Mouse (Mus musculus): ENCODE results near the gene Prc1. TPM values are rescaled to one million over a fixed set of nuclear protein-coding genes. Genes with fewer than 3 reads are reported as not detected.

Gene Prc1
- total and polyA plus RNA-seq, 3 experiments, result 14.6 to 229 (median 161) TPM

DNA sequence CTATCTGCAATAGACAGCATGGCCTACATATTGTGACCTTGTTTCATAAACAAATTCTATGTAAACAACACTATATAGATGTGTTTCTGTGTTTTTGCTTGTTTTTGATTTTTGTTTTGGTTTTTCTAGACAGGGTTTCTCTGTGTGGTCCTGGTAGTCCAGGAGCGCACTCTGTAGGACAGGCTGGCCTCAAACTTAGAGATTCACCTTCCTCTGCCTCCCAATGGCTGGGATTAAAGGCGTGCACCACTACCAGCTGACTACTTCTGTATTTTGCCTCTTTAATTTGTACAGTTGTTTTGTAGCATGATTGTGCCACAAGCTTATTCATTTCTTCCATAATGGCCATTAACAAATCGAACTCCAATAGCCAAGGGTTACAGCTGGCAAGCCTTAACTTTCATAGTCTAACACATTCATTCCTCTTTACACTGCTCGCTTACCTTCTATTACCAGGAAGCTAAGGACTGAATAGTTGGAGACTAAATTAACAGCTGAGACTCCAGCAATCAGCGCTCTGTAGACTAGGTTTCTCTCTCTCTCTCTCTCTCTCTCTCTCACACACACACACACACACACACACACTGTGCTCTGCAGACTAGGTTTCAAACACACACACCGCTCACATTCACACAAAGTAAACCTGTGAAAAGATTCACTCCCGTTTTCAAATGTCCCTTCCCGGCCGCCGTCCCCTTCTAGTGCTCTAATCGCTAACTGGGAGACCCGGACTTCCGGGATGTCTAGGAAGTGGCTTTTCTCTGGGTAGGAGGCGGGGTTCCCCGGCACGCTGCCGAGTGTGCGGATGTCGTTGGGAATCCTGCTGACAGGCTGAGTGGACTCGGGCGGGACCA lies 25.1 kb upstream of the Prc1 start, which contains the start of gene Vps33b:
Gene Vps33b (plus strand): TSS at position 753 of the 854 bp plus-strand sequence.
- DNase-seq (ENCODE audit: low spot score) (peak; percentile 90), ATAC-seq (ENCODE audit: extremely low read depth, insufficient number of reproducible peaks, low FRiP score, poor library complexity, severe bottlenecking) (peak; percentile 70; the same call in 1 of the 2 replicates)
- Histone ChIP-seq H3K36me3 (replicated peaks) (peaks cover 72% of the 10 kb centered on the region), H3K4me1 (ENCODE audit: insufficient read depth, low read depth, low read length) (peaks cover 51% of the 10 kb centered on the region), H3K27me3 (ENCODE audit: insufficient read depth, low read length) (no peaks in the 10 kb centered on the region), H3K9me3 (replicated peaks) (no peaks in the 10 kb centered on the region), H3K4me3 (ENCODE audit: low read depth, low read length) (peak within 1 kb of the TSS; percentile 93)
- no peak for TF ChIP-seq GATA2 (IDR thresholded peaks at IDR 0.05; ENCODE audit: borderline replicate concordance, low read depth, low read length)
- TF ChIP-seq TAL1 (conservative IDR thresholded peaks at IDR 0.05; ENCODE audit: low read depth, low read length), result no peak
- no peak for TF ChIP-seq GATA1 (IDR thresholded peaks at IDR 0.05; ENCODE audit: borderline replicate concordance, low read length)
- TF ChIP-seq POLR2AphosphoS5 (IDR thresholded peaks at IDR 0.05; ENCODE audit: insufficient replicate concordance, low read depth, low read length), result no peak
- TF ChIP-seq CTCF (IDR thresholded peaks at IDR 0.05; ENCODE audit: low read depth, low read length), result no peak

- peaks cover 47% of the 10 kb centered on the region for H3K4me1 ChIP-seq (ENCODE audit: insufficient read depth, low read depth, low read length)
- DNase-seq (ENCODE audit: low spot score), result peak; percentile 11
- no peak for ATAC-seq (ENCODE audit: extremely low read depth, insufficient number of reproducible peaks, low FRiP score, poor library complexity, severe bottlenecking)
- TF ChIP-seq TAL1 (conservative IDR thresholded peaks at IDR 0.05; ENCODE audit: low read depth, low read length) (no peak), GATA1 (IDR thresholded peaks at IDR 0.05; ENCODE audit: borderline replicate concordance, low read length) (no peak), POLR2AphosphoS5 (IDR thresholded peaks at IDR 0.05; ENCODE audit: insufficient replicate concordance, low read depth, low read length) (no peak), GATA2 (IDR thresholded peaks at IDR 0.05; ENCODE audit: borderline replicate concordance, low read depth, low read length) (no peak), CTCF (IDR thresholded peaks at IDR 0.05; ENCODE audit: low read depth, low read length) (no peak)
- H3K27me3 ChIP-seq (ENCODE audit: insufficient read depth, low read length), result no peaks in the 10 kb centered on the region
- H3K4me3 ChIP-seq (ENCODE audit: low read depth, low read length), result peak overlapping the region; percentile 93
- no peaks in the 10 kb centered on the region for H3K9me3 ChIP-seq (replicated peaks)
- H3K36me3 ChIP-seq (replicated peaks), result peaks cover 72% of the 10 kb centered on the region
Observed at GRCm38 (mm10) chr7:80269751-80270255, 24.4 kb upstream of the Prc1 start.

DNA sequence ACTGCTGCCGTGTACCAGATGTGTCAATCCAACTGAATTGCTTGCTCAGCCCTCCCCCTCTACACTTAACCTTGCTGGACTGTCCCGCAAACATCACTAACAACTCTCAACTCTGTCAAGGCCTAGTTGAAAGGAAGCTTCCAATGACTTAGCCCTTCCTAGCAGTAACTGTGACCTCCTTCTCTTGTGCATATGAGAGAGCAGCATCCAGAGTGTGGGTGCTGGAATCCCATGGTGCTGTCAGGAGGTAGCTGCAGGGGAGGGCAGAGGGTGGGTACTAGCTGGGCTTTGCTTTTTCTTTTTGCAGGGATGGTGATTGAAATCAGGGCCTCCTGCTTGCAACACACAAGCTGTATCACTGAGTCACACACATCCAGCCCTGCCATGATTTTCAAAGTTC lies 20.8 kb upstream of the Prc1 start:
- Histone ChIP-seq H3K27me3 (ENCODE audit: insufficient read depth, low read length) (no peaks in the 10 kb centered on the region), H3K4me1 (ENCODE audit: insufficient read depth, low read depth, low read length) (peaks cover 38% of the 10 kb centered on the region), H3K4me3 (ENCODE audit: low read depth, low read length) (no peak overlapping the region), H3K9me3 (replicated peaks) (no peaks in the 10 kb centered on the region), H3K36me3 (replicated peaks) (peaks cover 72% of the 10 kb centered on the region)
- DNase-seq (ENCODE audit: low spot score) (no peak), ATAC-seq (ENCODE audit: extremely low read depth, insufficient number of reproducible peaks, low FRiP score, poor library complexity, severe bottlenecking) (no peak)
- TF ChIP-seq GATA2 (IDR thresholded peaks at IDR 0.05; ENCODE audit: borderline replicate concordance, low read depth, low read length) (no peak), TAL1 (conservative IDR thresholded peaks at IDR 0.05; ENCODE audit: low read depth, low read length) (no peak), CTCF (IDR thresholded peaks at IDR 0.05; ENCODE audit: low read depth, low read length) (no peak), POLR2AphosphoS5 (IDR thresholded peaks at IDR 0.05; ENCODE audit: insufficient replicate concordance, low read depth, low read length) (no peak), GATA1 (IDR thresholded peaks at IDR 0.05; ENCODE audit: borderline replicate concordance, low read length) (no peak)

DNA sequence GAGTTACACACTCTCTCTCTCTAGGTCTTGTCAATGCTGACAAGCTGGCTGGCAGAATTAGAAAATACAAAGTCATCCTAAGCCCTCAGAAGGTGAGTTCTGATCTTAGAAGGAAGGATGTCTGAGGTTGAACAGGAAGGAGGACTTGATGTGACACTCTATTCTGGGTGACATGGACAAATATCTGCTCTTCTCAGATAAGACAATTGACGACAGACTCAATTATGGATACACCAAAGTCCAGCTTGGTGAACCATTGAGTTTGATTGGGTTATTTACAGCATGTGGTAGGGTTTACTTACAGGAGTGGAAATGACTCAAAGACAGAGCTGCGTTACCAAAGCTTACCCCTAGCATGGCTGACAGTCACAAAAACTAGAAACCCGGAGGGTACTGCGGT lies 17.9 kb upstream of the Prc1 start:
- DNase-seq (ENCODE audit: low spot score), result no peak
- no peak overlapping the region for H3K4me3 ChIP-seq (ENCODE audit: low read depth, low read length)
- ATAC-seq (ENCODE audit: extremely low read depth, insufficient number of reproducible peaks, low FRiP score, poor library complexity, severe bottlenecking), result peak; percentile 54
- no peaks in the 10 kb centered on the region for H3K9me3 ChIP-seq (replicated peaks)
- peaks cover 14% of the 10 kb centered on the region for H3K4me1 ChIP-seq (ENCODE audit: insufficient read depth, low read depth, low read length)
- no peaks in the 10 kb centered on the region for H3K27me3 ChIP-seq (ENCODE audit: insufficient read depth, low read length)
- no peak for TF ChIP-seq TAL1 (conservative IDR thresholded peaks at IDR 0.05; ENCODE audit: low read depth, low read length)
- no peak for TF ChIP-seq GATA2 (IDR thresholded peaks at IDR 0.05; ENCODE audit: borderline replicate concordance, low read depth, low read length)
- TF ChIP-seq CTCF (IDR thresholded peaks at IDR 0.05; ENCODE audit: low read depth, low read length), result no peak
- TF ChIP-seq POLR2AphosphoS5 (IDR thresholded peaks at IDR 0.05; ENCODE audit: insufficient replicate concordance, low read depth, low read length), result no peak
- no peak for TF ChIP-seq GATA1 (IDR thresholded peaks at IDR 0.05; ENCODE audit: borderline replicate concordance, low read length)
- peaks cover 97% of the 10 kb centered on the region for H3K36me3 ChIP-seq (replicated peaks)

DNA sequence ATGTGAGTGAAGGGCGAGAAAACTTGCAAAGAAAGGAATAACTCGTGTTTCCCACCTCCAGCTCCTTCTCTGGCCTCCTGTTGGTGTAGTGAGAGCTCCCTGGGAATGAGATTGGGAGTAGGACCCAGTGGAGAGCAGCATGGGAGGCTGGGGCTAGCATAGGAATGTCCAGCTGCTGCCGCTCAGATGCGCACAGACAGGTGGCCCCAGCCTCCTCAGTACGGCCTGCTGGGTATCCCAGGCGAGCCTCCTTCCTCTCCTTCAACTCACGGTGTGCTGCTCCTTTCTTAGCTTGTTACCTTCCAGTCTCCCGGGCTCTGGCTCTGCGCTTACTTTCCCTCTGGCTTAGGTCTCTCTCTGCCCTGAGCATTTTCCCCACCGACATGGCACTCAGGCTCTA lies 14.2 kb upstream of the Prc1 start:
- no peaks in the 10 kb centered on the region for H3K9me3 ChIP-seq (replicated peaks)
- no peaks in the 10 kb centered on the region; the same call in 1 of the 2 replicates for H3K4me1 ChIP-seq (ENCODE audit: insufficient read depth, low read depth, low read length)
- no peaks in the 10 kb centered on the region for H3K27me3 ChIP-seq (ENCODE audit: insufficient read depth, low read length)
- no peak overlapping the region for H3K4me3 ChIP-seq (ENCODE audit: low read depth, low read length)
- DNase-seq (ENCODE audit: low spot score) (no peak), ATAC-seq (ENCODE audit: extremely low read depth, insufficient number of reproducible peaks, low FRiP score, poor library complexity, severe bottlenecking) (no peak)
- TF ChIP-seq GATA1 (IDR thresholded peaks at IDR 0.05; ENCODE audit: borderline replicate concordance, low read length) (no peak), GATA2 (IDR thresholded peaks at IDR 0.05; ENCODE audit: borderline replicate concordance, low read depth, low read length) (no peak), TAL1 (conservative IDR thresholded peaks at IDR 0.05; ENCODE audit: low read depth, low read length) (no peak), POLR2AphosphoS5 (IDR thresholded peaks at IDR 0.05; ENCODE audit: insufficient replicate concordance, low read depth, low read length) (no peak), CTCF (IDR thresholded peaks at IDR 0.05; ENCODE audit: low read depth, low read length) (no peak)
- peaks cover 95% of the 10 kb centered on the region for H3K36me3 ChIP-seq (replicated peaks)

DNA sequence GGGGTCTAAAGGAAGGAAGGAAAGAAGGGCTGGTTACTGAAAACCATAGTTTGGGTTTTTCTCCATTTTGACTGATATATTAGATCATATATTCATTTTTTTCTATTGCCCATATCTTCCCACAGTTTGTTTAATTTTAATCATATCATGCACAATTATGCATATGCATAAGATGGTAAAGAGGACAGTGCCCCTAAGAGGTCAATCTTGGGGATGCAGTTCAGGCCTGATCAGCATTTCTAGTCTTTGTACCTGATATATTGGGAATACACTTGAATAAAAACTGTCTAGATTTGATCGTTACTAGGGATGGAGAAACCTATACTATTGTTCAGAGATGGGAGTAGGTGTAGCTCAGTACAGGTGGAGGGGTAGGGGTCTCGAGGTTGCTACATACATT lies 13.3 kb upstream of the Prc1 start:
- no peak for ATAC-seq (ENCODE audit: extremely low read depth, insufficient number of reproducible peaks, low FRiP score, poor library complexity, severe bottlenecking)
- TF ChIP-seq GATA1 (IDR thresholded peaks at IDR 0.05; ENCODE audit: borderline replicate concordance, low read length), result no peak
- no peak for TF ChIP-seq TAL1 (conservative IDR thresholded peaks at IDR 0.05; ENCODE audit: low read depth, low read length)
- no peak for TF ChIP-seq CTCF (IDR thresholded peaks at IDR 0.05; ENCODE audit: low read depth, low read length)
- TF ChIP-seq POLR2AphosphoS5 (IDR thresholded peaks at IDR 0.05; ENCODE audit: insufficient replicate concordance, low read depth, low read length), result no peak
- no peak for TF ChIP-seq GATA2 (IDR thresholded peaks at IDR 0.05; ENCODE audit: borderline replicate concordance, low read depth, low read length)
- no peak for DNase-seq (ENCODE audit: low spot score)
- Histone ChIP-seq H3K4me3 (ENCODE audit: low read depth, low read length) (no peak overlapping the region), H3K4me1 (ENCODE audit: insufficient read depth, low read depth, low read length) (no peaks in the 10 kb centered on the region; the same call in 1 of the 2 replicates), H3K9me3 (replicated peaks) (no peaks in the 10 kb centered on the region), H3K27me3 (ENCODE audit: insufficient read depth, low read length) (no peaks in the 10 kb centered on the region), H3K36me3 (replicated peaks) (peaks cover 97% of the 10 kb centered on the region)

All from G1E (cell line).